ENCODE assay signal across 22 mouse cellular contexts in genomic region chr12:72200828-72201227, GRCm38 (mm10). TPM values are rescaled to one million over a fixed set of nuclear protein-coding genes. Genes with fewer than 3 reads are reported as not detected.
"Had no signal": no experiment of that assay in that cellular context is flagged by ENCODE, and none has a peak within 500 bp of the region (broad histone marks: within the 10 kb centered on the region; RNA-seq: fewer than 3 reads in every experiment).

No protein-coding gene starts in this region.

- DNase-seq: kidney, adult 2 months; kidney, postnatal 25 days; liver, postnatal 0 days; lung, embryonic 14.5 days; thymus, adult 2 months; thymus, postnatal 14 days; thymus, postnatal 4 days had no signal

- H3K27ac ChIP-seq: kidney, postnatal 0 days; limb, embryonic 12.5 days; limb, embryonic 15.5 days; liver, embryonic 14.5 days; macrophage; midbrain, embryonic 12.5 days; midbrain, embryonic 15.5 days; neural tube, embryonic 12.5 days; neural tube, embryonic 15.5 days had no signal

- ATAC-seq: intestine, postnatal 0 days; liver, postnatal 0 days; lung, postnatal 0 days; midbrain, embryonic 15.5 days had no signal

- H3K4me3 ChIP-seq: limb, embryonic 12.5 days; limb, embryonic 15.5 days; midbrain, embryonic 12.5 days; midbrain, embryonic 15.5 days; neural tube, embryonic 12.5 days; neural tube, embryonic 15.5 days had no signal

RNA-seq across cellular contexts. Expression of gene Ccdc175, which starts 16.0 kb away (rescaled TPM):
- total RNA-seq: layer of hippocampus, postnatal 14 days; left cerebral cortex, adult 8-10 months; left cerebral cortex, postnatal 36 days; megakaryocyte, adult 5-6 weeks had no signal
